Mouse (Mus musculus): ENCODE results near the gene Trpc4ap.
"Not testable (repeated sequence)": the region's sequence is repeated elsewhere in the genome, so short reads cannot be mapped to it uniquely, and the experiment has no call there.

Trpc4ap gene

DNA sequence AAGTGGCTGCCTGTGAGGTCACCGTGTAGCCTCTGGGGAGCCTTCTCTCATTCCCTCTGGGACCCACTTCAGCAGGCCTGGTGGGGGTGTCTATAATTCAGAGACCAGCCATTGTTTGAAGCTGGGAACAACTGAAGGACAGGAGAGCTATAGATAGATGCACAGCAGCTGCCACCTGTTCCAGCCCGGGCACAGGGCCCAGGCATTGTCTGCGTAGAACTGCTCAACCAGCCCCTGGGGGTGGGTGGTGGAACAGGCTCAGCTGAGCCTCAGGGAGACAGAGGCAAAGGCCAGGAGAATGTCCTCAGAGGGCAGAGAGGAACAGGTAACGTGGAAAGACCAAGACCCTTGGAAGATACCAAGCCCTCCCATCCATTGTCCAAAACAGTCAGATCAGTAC, 85.8 kb downstream of the Trpc4ap start:
- DNase-seq = no peak

DNA sequence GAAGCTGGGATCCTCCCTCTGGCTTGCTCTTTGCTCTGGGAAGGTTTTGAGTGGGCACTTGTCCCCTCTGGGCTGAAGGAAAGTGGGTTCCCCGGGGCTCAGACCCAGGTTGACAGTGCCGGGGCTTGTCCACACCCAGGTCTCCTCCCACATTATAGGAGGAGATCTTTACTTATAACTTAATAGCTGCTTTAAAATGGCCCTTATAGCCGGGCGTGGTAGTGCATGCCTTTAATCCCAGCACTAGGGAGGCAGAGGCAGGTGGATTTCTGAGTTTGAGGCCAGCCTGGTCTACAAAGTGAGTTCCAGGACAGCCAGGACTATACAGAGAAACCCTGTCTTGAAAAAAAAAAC, 87.0 kb downstream of the Trpc4ap start:
- DNase-seq = not testable (repeated sequence)

DNA sequence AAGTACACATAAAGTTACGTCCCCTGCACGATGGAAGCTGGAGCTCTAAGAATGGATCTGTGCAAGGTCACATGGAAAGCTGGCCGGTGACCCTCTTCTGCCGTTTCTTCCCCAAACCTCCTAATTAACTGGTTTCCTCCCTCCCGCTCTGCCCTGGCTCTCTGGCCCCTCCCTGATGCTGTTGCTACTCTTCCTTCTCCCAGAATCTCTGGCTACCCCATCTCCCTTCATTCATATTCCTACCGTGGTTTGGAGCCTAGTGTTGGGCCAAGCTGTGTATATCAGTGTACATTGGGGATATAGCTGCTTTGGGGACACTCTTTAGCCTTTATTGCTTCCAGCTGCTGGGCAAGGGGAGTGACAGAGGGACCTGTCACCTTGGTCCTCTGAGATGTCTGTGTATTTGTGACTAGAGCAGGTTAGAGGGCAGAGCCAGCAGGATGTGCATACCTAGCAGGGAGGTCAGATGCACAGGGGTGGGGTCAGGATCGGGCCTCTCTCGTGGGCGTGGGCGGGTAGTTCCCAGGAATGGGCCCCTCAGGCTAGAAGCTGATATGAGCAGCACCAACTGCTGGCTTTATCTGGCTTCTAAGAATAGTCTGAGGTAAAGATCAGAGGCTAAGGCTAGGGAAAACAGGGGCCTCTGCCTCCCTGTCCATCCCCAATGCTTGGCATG, 87.5 kb downstream of the Trpc4ap start:
- DNase-seq = no peak

DNA sequence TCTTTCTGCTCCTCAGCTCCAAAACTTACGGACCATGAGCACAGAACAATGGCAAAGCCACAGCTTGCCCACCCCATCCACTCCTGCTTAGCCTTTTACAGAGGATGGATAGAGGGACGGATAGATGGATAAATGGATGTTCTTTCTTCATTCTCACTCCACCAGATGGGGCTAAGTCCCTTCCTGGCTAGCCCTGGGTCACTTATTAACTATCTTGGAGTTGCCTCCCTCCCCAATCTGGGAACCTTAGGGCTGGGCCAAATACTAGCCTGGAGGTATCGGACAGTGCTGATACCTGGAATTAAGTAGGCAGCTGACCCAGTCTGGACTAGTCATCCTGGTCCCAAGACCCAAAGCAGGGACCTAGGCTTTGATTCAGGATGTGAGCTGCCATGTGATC, 88.5 kb downstream of the Trpc4ap start:
- no peak for DNase-seq

DNA sequence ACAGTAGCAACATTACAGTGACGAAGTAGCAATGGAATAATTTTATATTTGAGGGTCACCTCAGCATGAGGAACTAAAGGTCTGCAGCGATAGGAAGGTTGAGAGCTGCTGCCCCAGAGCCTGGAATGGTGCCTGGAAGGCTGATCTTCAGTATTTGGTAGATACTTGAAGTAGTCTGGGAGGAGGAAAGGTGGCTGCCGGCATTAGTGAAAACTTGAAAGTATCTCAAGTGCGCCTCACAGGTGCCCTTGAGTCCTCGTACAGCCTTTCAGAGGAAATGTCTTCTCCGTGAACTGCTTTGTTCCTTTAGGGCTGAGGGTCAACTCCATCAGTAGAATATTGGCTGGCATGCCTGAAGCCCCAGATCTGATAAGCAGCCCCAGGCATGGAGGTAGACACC, 96.7 kb downstream of the Trpc4ap start:
- DNase-seq = no peak

DNA sequence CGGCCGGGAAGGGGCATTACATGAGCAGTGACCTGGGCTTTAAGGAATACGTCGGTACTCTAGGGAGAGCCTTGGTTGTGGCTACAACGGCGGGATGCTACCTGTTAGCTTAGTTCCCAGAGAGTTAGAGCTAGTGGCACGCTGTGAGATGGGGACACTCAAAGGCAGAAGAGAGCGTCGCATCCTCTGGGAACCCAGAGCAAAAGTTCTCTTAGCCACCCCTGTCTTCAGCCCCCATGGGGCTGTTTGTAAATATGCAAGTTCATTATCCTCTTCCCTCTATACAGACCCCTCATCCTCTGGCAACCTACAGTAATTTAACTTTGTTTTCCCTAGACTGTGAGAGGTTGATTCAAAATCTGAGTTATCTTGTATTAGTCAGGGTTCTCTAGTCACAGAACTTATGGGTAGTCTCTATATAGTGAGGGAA, 99.3 kb downstream of the Trpc4ap start:
- DNase-seq = no peak

DNA sequence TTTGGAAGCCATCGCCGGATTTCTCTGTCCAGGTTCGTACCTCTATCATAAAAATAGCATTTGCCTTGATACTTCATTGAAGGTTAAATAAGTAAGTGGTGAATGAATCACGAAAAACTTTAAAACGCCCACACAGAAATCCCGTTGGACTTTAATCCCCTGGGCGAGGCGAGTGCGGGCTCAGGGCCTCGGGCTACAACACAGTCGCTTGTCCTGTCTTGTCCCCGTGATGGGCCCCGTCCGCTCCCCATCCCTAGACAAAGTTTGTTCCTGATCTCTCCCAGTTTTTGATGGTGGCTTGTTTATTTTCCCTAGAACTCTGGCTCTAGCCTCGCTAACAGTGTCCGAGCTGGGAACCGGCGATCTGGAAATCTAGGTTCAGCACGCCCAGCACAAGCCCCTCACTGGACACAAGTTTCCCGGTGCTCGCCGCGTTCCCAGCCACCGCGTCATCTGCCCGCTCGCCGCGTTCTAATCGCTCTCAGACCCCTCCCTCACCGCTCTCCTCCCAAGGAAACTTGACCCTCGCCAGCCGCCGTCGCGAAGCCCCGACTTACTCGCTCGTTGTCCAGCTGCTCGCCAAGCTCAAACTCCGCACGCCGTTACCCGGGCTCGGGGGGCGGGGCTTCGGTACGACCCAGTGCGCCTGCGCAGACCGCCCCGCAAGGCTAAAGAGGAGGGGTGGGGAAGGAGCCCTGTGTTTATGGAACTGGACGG, 99.9 kb downstream of the Trpc4ap start, which contains the start of gene Gss:
Gene Gss (minus strand): TSS at position 674 of the 717 bp plus-strand sequence.
- peak; percentile 96 for DNase-seq

DNA sequence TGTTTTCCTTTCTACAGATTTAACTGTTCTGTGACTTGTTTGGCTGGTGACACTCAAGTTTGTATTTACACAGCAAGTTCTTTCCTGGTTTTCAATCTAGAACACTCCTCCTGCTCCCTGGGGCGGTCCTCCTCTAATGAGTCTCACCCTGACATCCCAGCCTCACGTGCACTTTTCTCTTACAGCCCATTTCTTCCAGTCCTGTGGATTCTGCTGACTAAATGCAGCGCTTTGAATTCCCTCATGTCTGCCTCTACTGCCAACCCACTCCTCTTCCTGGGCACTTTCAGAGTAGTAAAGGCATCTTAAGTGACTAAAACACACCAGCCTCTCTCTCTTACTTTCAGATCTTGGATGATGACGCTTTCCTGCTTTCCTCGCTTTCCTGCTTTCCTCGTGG, 100.5 kb downstream of the Trpc4ap start:
- DNase-seq = peak; percentile 13

DNA sequence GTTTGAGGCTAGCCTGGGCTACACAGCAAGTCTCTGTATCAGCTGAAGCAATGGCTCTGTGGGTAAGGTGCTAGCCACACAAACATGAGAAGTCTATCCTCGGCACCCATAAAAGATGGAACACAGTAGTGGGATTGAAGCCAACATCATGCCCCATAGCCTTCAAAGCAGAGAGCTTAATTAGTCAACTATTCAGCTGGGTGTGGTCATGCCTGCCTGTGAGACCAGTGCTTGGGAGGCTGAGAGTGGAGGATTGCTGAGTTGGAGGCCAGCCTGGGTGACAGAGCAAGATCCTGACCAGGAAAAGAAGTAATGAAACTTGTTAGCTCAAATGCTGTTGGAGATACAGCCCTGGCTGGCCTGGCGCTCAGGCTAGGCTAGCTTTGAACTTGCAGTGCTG, 101.3 kb downstream of the Trpc4ap start:
- no peak for DNase-seq

DNA sequence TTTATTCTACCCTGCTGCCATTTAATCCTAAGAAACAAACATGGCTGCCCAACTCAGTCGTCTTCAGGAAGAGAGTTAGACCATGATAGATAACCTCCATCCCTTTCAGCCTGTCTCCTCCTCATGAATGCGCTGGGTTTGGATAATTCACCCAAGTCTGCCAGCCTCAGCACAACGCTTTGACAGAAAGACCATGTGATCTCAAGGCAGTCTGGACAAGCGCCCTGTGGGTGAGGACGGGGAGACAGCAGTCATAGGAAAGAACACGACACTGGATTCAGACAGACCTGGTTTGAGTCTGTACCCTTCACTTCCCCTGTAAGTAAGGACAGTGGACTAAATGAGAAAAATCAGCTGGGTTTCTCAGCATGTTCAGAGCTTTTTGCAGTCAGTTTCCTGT, 102.7 kb downstream of the Trpc4ap start:
- DNase-seq = no peak

DNA sequence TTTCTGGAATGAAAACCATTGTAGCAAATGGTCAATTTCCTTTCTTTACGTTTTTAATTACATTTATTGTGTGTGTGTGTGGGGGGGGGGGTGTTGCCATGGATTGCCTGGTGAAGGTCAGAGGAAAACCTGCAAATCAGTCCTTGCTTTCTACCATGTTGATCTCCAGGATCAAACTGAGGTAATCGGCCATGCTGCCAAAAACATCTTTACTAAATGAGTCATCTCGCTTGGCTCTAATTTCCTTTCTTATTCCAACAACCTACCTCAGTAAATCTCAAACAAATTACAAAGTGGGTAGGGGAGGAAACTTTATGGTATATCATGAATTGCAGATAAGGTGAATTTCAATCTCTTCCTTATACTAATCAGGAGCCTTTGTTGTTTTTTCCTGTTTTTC, 104.0 kb downstream of the Trpc4ap start:
- DNase-seq = no peak

DNA sequence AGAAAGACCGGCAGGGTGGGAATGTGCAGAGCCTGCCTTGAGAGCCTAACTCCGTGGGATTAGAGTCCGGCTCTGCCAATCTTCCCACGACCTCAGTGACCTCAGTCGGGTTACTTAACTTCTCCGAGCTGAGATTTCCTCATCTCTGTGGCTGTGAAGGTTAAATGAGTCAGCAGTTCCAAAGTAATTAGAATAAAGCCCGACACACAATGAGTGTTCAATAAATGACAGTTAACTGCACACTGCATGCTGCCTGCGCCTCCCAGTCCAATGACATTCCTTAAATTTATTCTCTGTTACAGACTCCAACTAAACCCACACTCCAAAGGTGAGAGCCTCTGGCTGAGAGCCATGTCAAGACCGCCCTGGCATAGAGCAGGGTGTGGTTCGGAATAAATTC, 106.7 kb downstream of the Trpc4ap start:
- DNase-seq = no peak

DNA sequence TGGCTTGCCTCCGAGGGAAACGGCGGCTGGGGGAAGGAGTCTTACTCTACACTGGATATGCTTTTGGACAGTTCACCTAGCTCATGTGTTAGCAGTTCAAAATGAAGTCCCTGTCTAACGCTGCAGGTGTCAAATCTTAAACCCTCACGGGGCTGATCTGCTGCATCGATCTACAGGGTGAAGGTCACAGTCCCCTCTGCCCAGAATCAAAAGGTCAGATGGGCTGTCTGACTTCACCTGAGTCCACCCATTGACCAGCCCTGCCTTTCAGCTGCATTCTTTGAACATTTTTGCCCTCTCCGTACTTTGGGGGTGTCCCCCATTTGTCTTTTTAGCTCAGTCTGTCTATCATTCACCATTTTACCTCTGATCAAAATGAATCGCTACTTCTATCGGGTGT, 107.1 kb downstream of the Trpc4ap start:
- DNase-seq = no peak

All from thymus, postnatal 25 days (tissue).